Mouse (Mus musculus) lung, embryonic 14.5 days (tissue): ENCODE measurements at regions not wholly inside any gene's neighbourhood (a gene's known extent, or its start where the extent isn't known, plus 50 kb on each side); places are given as distances from the start of the nearest gene placed in this dataset.

ENCODE experiments used
- ATAC-seq: fragments of 200-750 bp; cut with Nextera tagmentation; 2 replicates; pipeline ENCODE4 v1.8.0; 2017; ENCODE audit warnings: mild to moderate bottlenecking, moderate TSS enrichment, moderate library complexity; ENCODE audit not compliant: insufficient read depth
- DNase-seq: peaks from one replicate; pipeline ENCODE4 v3.0.0-alpha.2; 2015
- H3K27ac ChIP-seq: fragments of 300-500 bp; sonication (generic); 2 replicates; pipeline ENCODE4 v1.5.1; 2014; ENCODE audit warnings: low read depth, mild to moderate bottlenecking, moderate library complexity
- H3K27me3 ChIP-seq: fragments of 300-500 bp; sonication (generic); 2 replicates; pipeline ENCODE4 v1.6.1; 2014; ENCODE audit warnings: low read length, control low read depth; ENCODE audit not compliant: insufficient read depth
- H3K36me3 ChIP-seq: fragments of 300-500 bp; sonication (generic); 2 replicates; pipeline ENCODE4 v1.6.1; 2014; ENCODE audit warnings: control low read depth; ENCODE audit not compliant: insufficient read depth
- H3K4me1 ChIP-seq: fragments of 300-500 bp; sonication (generic); 2 replicates; pipeline ENCODE4 v1.6.1; 2014; ENCODE audit warnings: antibody characterized with exemption, control low read depth; ENCODE audit not compliant: insufficient read depth
- H3K4me2 ChIP-seq: fragments of 300-500 bp; sonication (generic); 2 replicates; pipeline ENCODE4 v1.6.1; 2014; ENCODE audit warnings: mild to moderate bottlenecking
- H3K4me3 ChIP-seq: fragments of 300-500 bp; sonication (generic); 2 replicates; pipeline ENCODE4 v1.5.1; 2014; ENCODE audit warnings: low read depth, low read length
- H3K9ac ChIP-seq: fragments of 300-500 bp; sonication (generic); 2 replicates; pipeline ENCODE4 v1.6.1; 2014
- H3K9me3 ChIP-seq: fragments of 300-500 bp; sonication (generic); 2 replicates; pipeline ENCODE4 v1.6.1; 2016; ENCODE audit warnings: low read depth, low read length, control low read depth
- CTCF ChIP-seq: IDR thresholded peaks from 2 replicates; pipeline ENCODE4 v1.5.1; 2016; ENCODE audit warnings: antibody characterized with exemption, low read depth
- WGBS: fragments of 180-500 bp; shearing (Covaris S2); extraction: QIAGEN DNeasy Blood & Tissue Kit; methylation state at CpG from one replicate; pipeline ENCODE4 v1.1.7; 2014; 5-methylcytosine and 5-hydroxymethylcytosine counted together

GRCm38 (mm10) chr10:46534456-46534855 is 956.8 kb downstream of the Hace1 start:
- H3K4me1 ChIP-seq: no peaks in the 10 kb centered on the region
- no peak overlapping the region for H3K4me2 ChIP-seq
- H3K4me3 ChIP-seq: no peak overlapping the region
- H3K9me3 ChIP-seq: no peaks in the 10 kb centered on the region
- whole genome bisulfite sequencing: 97% methylated on average over 1 of the region's 1 CpGs
- no peaks in the 10 kb centered on the region for H3K27me3 ChIP-seq
- H3K27ac ChIP-seq: no peak overlapping the region
- DNase-seq: no peak
- H3K36me3 ChIP-seq: no peaks in the 10 kb centered on the region
- ATAC-seq: no peak
- TF ChIP-seq CTCF: no peak
- no peak overlapping the region for H3K9ac ChIP-seq

- no peaks in the 10 kb centered on the region for H3K27me3 ChIP-seq
- H3K9me3 ChIP-seq: no peaks in the 10 kb centered on the region
- no peak overlapping the region for H3K27ac ChIP-seq
- H3K4me2 ChIP-seq: no peak overlapping the region
- H3K4me3 ChIP-seq: no peak overlapping the region
- DNase-seq (peak; percentile 69), ATAC-seq (no peak)
- H3K36me3 ChIP-seq: no peaks in the 10 kb centered on the region
- TF ChIP-seq CTCF: no peak
- WGBS: 55% methylated on average over 1 of the region's 1 CpGs
- H3K4me1 ChIP-seq: no peaks in the 10 kb centered on the region
- no peak overlapping the region for H3K9ac ChIP-seq
Measured at GRCm38 (mm10) chr10:46560571-46560970, 982.9 kb downstream of the Hace1 start.

- TF ChIP-seq CTCF: no peak
- 77% methylated on average over 3 of the region's 3 CpGs for WGBS
- H3K9me3 ChIP-seq: no peaks in the 10 kb centered on the region
Measured at GRCm38 (mm10) chr10:46576127-46576526, 998.5 kb downstream of the Hace1 start.

More at GRCm38 (mm10) chr10:46576127-46576526, 998.5 kb downstream of the Hace1 start:
- H3K27me3 ChIP-seq: no peaks in the 10 kb centered on the region
- H3K9ac ChIP-seq: no peak overlapping the region
- no peaks in the 10 kb centered on the region for H3K4me1 ChIP-seq
- no peak overlapping the region for H3K4me2 ChIP-seq
- ATAC-seq (no peak), DNase-seq (no peak)
- H3K36me3 ChIP-seq: no peaks in the 10 kb centered on the region
- H3K4me3 ChIP-seq: no peak overlapping the region
- H3K27ac ChIP-seq: no peak overlapping the region
